Mouse (Mus musculus): ENCODE results near the gene Tmsb10.

The Tmsb10 gene

GRCm38 (mm10) chr6:72911261-72911660, 47.3 kb downstream of the Tmsb10 start:
- DNase-seq (ENCODE audit: low spot score in 2 of 2), result no peak
